Mouse (Mus musculus) liver, embryonic 14.5 days (tissue): ENCODE data around the gene Gfod2. TPM values are rescaled to one million over a fixed set of nuclear protein-coding genes. Genes with fewer than 3 reads are reported as not detected.

Source experiments
- ATAC-seq: fragments of 200-750 bp; cut with Nextera tagmentation; 2 replicates; pipeline ENCODE4 v1.8.0; 2017; ENCODE audit warnings: moderate number of reproducible peaks, mild to moderate bottlenecking, moderate library complexity; ENCODE audit not compliant: insufficient read depth
- DNase-seq, 3 experiments: peaks; one replicate each; pipeline ENCODE4 v3.0.0-alpha.2; 2012 to 2013; ENCODE audit warnings: low read depth in 3 of 3, low spot score in 3 of 3
- H3K27ac ChIP-seq: fragments of 300-500 bp; sonication (generic); 2 replicates; pipeline ENCODE4 v1.5.1; 2014; ENCODE audit warnings: moderate library complexity, mild to moderate bottlenecking, control low read depth, inconsistent platforms
- H3K27me3 ChIP-seq: fragments of 300-500 bp; sonication (generic); 2 replicates; pipeline ENCODE4 v1.6.1; 2014; ENCODE audit warnings: mild to moderate bottlenecking, low read length, moderate library complexity; ENCODE audit not compliant: control insufficient read depth, insufficient read depth
- H3K36me3 ChIP-seq: fragments of 300-500 bp; sonication (generic); replicated peaks from 2 replicates; pipeline ENCODE4 v1.6.1; 2014; ENCODE audit warnings: low read depth; ENCODE audit not compliant: control insufficient read depth, insufficient read depth
- H3K4me1 ChIP-seq, 2 experiments: fragments of 200-500 bp in 1 of 2; fragments of 300-500 bp in 1 of 2; sonication (generic) in 1 of 2; replicated peaks; 2 replicates each; pipeline ENCODE4 v1.6.1; 2012 to 2014; ENCODE audit warnings: antibody characterized with exemption in 1 of 2, inconsistent platforms in 1 of 2, low read length in 1 of 2; ENCODE audit not compliant: control insufficient read depth in 2 of 2, insufficient read depth in 2 of 2
- H3K4me2 ChIP-seq: fragments of 300-500 bp; sonication (generic); 2 replicates; pipeline ENCODE4 v1.6.1; 2014; ENCODE audit warnings: low read depth, mild to moderate bottlenecking, control low read depth, moderate library complexity
- H3K4me3 ChIP-seq, 2 experiments: fragments of 200-500 bp in 1 of 2; fragments of 300-500 bp in 1 of 2; sonication (generic) in 1 of 2; 2 replicates each; pipeline ENCODE4 v1.5.1; 2012 to 2014; ENCODE audit warnings: low read depth in 2 of 2, low read length in 2 of 2, mild to moderate bottlenecking in 2 of 2, control low read depth in 1 of 2, inconsistent platforms in 1 of 2, moderate library complexity in 1 of 2; ENCODE audit not compliant: insufficient read depth in 1 of 2
- H3K9ac ChIP-seq: fragments of 300-500 bp; sonication (generic); replicated peaks from 2 replicates; pipeline ENCODE4 v1.6.1; 2014; ENCODE audit warnings: mild to moderate bottlenecking, control low read depth, moderate library complexity
- H3K9me3 ChIP-seq: fragments of 300-500 bp; sonication (generic); 2 replicates; pipeline ENCODE4 v1.6.1; 2016; ENCODE audit warnings: low read length, mixed read lengths; ENCODE audit not compliant: control insufficient read depth
- CTCF ChIP-seq: IDR thresholded peaks from 2 replicates; pipeline ENCODE4 v1.5.1; 2016; ENCODE audit warnings: antibody characterized with exemption, low read depth, control low read depth
- EP300 ChIP-seq: IDR thresholded peaks from 2 replicates; pipeline ENCODE4 v1.6.1; 2016; ENCODE audit warnings: antibody characterized with exemption, low read depth
- WGBS: fragments of 180-500 bp; shearing (Covaris S2); extraction: QIAGEN DNeasy Blood & Tissue Kit; methylation state at CpG from one replicate; pipeline ENCODE4 v1.1.7; 2014; ENCODE audit not compliant: insufficient replicate concordance; 5-methylcytosine and 5-hydroxymethylcytosine counted together
- polyA plus RNA-seq, 2 experiments: library from polyadenylated mRNA; depleted of rRNA in 1 of 2; stranded (reverse) in 1 of 2; unstranded in 1 of 2; fragments of >200 nt; fragmentation: Nextera tagmentation in 1 of 2; extraction: Ambion mirVana in 1 of 2; gene quantifications; 2 replicates each; pipeline versions ENCODE4 v1.2.1 to v1.2.3; 2012 to 2014

Gfod2 gene
- polyA plus RNA-seq, 2 experiments, result 0.84 to 1.1 TPM

DNA sequence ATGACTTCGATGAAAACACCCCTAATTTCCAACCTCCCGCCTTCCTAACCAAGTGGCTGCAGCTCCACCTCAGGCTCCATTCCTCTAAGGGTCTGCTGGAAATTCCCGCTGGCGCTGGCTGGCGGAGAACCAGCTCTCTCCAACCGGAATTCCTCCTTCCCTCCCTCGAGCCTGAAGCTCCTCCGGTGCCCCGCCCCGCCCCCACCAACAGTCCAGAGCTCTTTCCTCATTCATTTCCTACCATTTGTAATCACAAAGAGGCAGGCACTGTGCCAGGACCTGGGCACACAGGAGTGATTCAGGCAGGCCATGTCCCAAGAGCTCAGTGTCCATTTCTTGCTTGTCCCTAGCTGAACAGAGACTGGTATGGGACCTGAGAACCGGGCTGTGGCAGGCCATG is 7.9 kb downstream of the Gfod2 start:
- Histone ChIP-seq H3K27me3 (no peaks in the 10 kb centered on the region), H3K9me3 (no peaks in the 10 kb centered on the region), H3K36me3 (no peaks in the 10 kb centered on the region), H3K27ac (no peak overlapping the region), H3K4me2 (no peak overlapping the region), H3K4me3 (no peak overlapping the region), H3K9ac (no peak overlapping the region), H3K4me1 (peaks cover 0 to 4% of the 10 kb centered on the region in 2 experiments; a peak in 3 of 4 replicates)
- no peak for ATAC-seq
- TF ChIP-seq EP300 (no peak), CTCF (no peak)
- 38% methylated on average over 11 of the region's 11 CpGs for WGBS
- DNase-seq, result no peak

DNA sequence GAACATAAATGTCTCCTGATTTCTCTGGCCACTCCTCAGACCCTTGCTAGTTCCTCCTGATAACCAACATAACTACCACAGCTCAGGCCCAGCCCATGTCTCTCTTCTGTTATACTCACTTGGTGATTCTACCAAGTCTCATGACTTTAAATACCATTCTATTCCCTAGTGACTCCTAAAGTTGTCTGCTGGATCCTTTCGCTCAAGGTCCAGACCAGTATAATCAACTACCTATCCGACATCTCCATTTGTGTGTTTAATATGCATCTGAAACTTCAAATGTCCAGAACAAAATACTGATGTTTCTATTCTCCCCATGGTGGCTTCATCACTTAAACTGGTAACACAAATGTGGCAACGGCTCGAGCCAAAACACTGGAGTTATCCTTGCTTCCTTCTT is 15.2 kb downstream of the Gfod2 start:
- 69% methylated on average over 4 of the region's 4 CpGs for WGBS
- Histone ChIP-seq H3K4me1 (0 out of 4 replicates have a peak, but pooled peaks cover 0 to 2% of the 10 kb centered on the region in 2 experiments), H3K27ac (no peak overlapping the region), H3K4me3 (no peak overlapping the region), H3K27me3 (no peaks in the 10 kb centered on the region), H3K36me3 (no peaks in the 10 kb centered on the region), H3K9me3 (no peaks in the 10 kb centered on the region), H3K4me2 (no peak overlapping the region), H3K9ac (no peak overlapping the region)
- no peak for TF ChIP-seq CTCF
- no peak for TF ChIP-seq EP300
- ATAC-seq, result no peak
- DNase-seq, result no peak

DNA sequence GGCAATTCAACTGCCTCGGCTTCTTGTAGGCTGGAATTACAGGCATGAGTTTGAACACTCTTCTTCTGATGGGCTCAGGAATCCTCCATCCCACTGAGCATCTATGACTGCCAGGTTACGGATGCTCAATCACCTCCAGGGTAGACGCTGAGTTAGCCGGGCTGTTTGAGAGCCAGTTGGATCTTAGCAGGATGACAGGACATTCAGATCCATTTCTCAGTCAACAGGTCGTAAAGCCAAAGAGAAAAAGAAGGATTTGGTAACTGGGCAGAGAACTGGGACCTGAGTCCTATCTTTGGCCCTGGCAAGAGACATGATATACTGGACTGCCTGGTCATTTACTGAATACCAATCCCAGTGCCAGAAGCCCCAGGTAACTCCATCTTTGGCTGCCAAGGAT is 19.2 kb downstream of the Gfod2 start:
- H3K4me1 ChIP-seq, result 0 out of 4 replicates have a peak, but pooled peaks cover 0 to 2% of the 10 kb centered on the region in 2 experiments
- no peaks in the 10 kb centered on the region for H3K36me3 ChIP-seq
- ATAC-seq, result no peak
- H3K4me3 ChIP-seq, result no peak overlapping the region
- H3K27me3 ChIP-seq, result no peaks in the 10 kb centered on the region
- H3K4me2 ChIP-seq, result no peak overlapping the region
- H3K9me3 ChIP-seq, result no peaks in the 10 kb centered on the region
- no peak overlapping the region for H3K27ac ChIP-seq
- no peak for TF ChIP-seq CTCF
- TF ChIP-seq EP300, result no peak
- no peak overlapping the region for H3K9ac ChIP-seq
- DNase-seq, result no peak
- WGBS, result 74% methylated on average over 5 of the region's 5 CpGs

DNA sequence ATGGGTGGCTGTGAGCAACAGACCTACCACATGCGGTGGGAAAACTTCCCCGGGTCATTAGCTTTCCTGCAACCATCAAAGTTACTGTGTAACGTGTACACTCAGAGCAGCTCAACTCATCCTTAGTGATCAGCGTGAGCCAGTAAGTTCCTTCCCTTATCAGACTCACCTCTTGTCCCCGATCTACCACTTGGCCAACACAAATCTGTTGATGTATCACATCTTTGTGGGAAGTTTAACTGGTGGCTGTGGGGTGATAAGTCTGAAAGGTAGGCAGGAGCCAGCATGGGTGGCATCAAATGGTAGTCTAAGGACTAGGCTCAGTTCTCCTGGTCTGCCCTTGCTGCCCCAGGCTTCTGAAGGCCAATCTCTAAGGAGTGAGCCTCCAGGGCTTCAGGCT is 26.3 kb downstream of the Gfod2 start:
- Histone ChIP-seq H3K9me3 (no peaks in the 10 kb centered on the region), H3K4me2 (no peak overlapping the region), H3K27ac (no peak overlapping the region), H3K36me3 (no peaks in the 10 kb centered on the region), H3K9ac (no peak overlapping the region), H3K27me3 (no peaks in the 10 kb centered on the region), H3K4me1 (peaks cover 4 to 9% of the 10 kb centered on the region in 2 experiments; a peak in 3 of 4 replicates), H3K4me3 (no peak overlapping the region)
- ATAC-seq (peak; percentile 50; the same call in 1 of the 2 replicates), DNase-seq (no peak)
- TF ChIP-seq EP300, result peak; percentile 60
- no peak for TF ChIP-seq CTCF
- 29% methylated on average over 5 of the region's 5 CpGs for WGBS

DNA sequence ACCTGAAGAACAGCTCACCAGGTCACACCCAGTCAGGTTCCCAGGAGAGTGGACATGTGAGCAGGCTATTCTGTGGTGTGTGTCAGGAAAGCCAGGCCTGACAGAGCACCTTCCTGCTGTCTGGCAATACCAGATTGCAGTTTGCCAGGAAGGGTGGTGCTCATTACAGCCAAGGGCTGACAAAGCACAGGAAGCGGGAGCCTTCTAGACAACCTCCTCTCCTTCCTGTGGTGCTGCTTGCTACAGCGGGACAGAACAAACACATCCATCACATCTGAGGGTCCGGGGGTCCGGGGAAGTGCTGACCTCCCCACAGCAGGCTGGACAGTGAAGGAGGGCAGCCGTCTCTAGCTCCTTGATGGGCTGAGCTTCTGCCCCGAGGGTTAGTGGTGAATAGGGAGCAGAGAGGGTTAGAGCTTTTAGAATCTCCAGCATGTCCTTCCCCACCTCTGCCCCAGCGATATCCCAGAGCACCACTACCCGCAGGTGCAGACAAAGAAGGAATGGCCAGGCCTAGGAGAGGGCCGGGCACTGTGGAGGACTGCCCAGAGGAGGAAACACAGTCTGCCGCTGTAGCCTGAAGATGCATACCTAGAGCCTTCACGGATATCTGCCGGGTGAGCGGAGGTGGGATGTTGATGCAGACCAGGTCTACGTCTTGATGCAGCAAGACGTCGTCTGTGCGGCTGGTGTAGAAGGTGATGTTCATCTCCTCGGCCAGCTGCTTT is 30.9 kb downstream of the Gfod2 start:
- H3K36me3 ChIP-seq, result no peaks in the 10 kb centered on the region
- H3K4me2 ChIP-seq, result no peak overlapping the region
- no peaks in the 10 kb centered on the region for H3K9me3 ChIP-seq
- no peaks in the 10 kb centered on the region for H3K27me3 ChIP-seq
- no peak overlapping the region for H3K9ac ChIP-seq
- no peak for DNase-seq
- no peak overlapping the region for H3K27ac ChIP-seq
- 41% methylated on average over 18 of the region's 18 CpGs for WGBS
- no peak overlapping the region for H3K4me3 ChIP-seq
- H3K4me1 ChIP-seq, result peaks cover 4 to 9% of the 10 kb centered on the region in 2 experiments; a peak in 3 of 4 replicates
- ATAC-seq, result peak; percentile 62
- TF ChIP-seq CTCF (no peak), EP300 (no peak)
